Mouse (Mus musculus): Measurements from ENCODE around the gene Ptpre. TPM values are rescaled to one million over a fixed set of nuclear protein-coding genes. Genes with fewer than 3 reads are reported as not detected.

Gene Ptpre
- polyA plus RNA-seq, 1 experiment from 2014 or later = 6.3 TPM

DNA sequence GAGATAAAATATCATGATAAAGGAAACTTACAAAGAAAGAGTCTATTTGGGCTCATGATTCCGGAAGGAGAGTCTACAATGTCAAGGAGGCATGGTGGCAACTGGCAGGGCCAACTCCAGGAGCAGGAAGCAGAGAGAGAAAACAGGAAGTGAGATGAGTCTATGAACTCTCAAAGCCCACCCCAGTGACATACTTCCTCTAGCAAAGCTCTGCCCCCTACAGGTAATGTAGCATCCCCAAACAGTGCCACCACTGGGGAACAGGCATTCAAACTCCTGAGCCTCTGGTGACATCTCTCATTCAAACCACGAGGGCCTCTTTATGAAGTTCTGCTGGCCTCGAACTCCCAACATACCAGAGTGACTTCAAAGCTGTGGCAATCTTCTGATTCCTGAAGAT, 25.6 kb upstream of the Ptpre start:
- no peak overlapping the region for H3K9ac ChIP-seq
- ATAC-seq (ENCODE audit: insufficient number of reproducible peaks, low FRiP score, low TSS enrichment, low read depth) = no peak
- no peak overlapping the region for H3K27ac ChIP-seq (replicated peaks)
- H3K36me3 ChIP-seq = no peaks in the 10 kb centered on the region
- no peaks in the 10 kb centered on the region for H3K9me3 ChIP-seq (replicated peaks)
- no peak overlapping the region for H3K4me3 ChIP-seq (replicated peaks)
- H3K4me2 ChIP-seq (replicated peaks) = no peak overlapping the region
- no peaks in the 10 kb centered on the region for H3K27me3 ChIP-seq
- WGBS = 77% methylated on average over 3 of the region's 3 CpGs
- H3K4me1 ChIP-seq = no peaks in the 10 kb centered on the region

DNA sequence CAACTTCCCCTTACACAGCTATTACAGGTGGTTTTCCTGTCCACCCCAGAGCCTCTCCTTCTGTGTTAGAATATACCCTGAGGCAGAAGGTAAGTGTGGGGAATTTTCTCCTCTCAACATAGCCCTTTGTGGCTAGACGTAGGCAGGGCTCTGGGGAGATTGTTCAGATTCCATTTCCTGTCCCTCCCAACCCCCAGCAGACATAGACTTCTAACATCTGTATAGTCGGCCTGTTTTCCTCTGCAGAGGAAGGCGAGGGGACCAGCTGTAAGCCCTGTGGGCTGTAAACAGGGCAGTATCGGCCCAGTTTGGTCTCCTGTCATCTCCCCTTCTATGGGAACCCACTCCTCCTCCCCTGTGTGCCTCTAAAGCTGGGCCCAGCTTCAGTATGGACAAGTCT, 20.1 kb upstream of the Ptpre start:
- Histone ChIP-seq H3K9me3 (replicated peaks) (no peaks in the 10 kb centered on the region), H3K27me3 (no peaks in the 10 kb centered on the region), H3K9ac (no peak overlapping the region), H3K4me1 (no peaks in the 10 kb centered on the region), H3K27ac (replicated peaks) (no peak overlapping the region), H3K4me3 (replicated peaks) (no peak overlapping the region), H3K4me2 (replicated peaks) (no peak overlapping the region), H3K36me3 (no peaks in the 10 kb centered on the region)
- ATAC-seq (ENCODE audit: insufficient number of reproducible peaks, low FRiP score, low TSS enrichment, low read depth) = no peak
- 22% methylated on average over 4 of the region's 4 CpGs for WGBS

DNA sequence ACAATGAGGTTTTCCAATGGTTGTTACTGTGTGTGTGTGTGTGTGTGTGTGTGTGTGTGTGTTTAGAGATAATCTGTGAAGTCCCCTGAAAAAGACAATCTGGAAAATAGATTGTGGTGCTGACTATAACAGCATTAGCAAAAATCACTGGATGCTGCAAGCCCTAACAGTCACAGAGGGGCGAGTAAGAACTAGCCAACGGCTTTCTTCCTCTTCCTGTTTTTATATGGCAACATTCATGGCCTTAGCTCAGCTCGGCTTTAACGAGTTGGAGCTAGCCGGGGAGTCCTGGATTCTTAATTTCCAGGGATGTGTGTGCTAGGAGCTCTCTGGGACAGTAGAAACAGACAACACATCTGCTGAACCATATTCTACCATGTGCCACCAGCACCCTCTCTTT, 17.0 kb upstream of the Ptpre start:
- H3K4me3 ChIP-seq (replicated peaks) = no peak overlapping the region
- H3K27ac ChIP-seq (replicated peaks) = no peak overlapping the region
- no peaks in the 10 kb centered on the region for H3K36me3 ChIP-seq
- ATAC-seq (ENCODE audit: insufficient number of reproducible peaks, low FRiP score, low TSS enrichment, low read depth) = no peak
- H3K9me3 ChIP-seq (replicated peaks) = no peaks in the 10 kb centered on the region
- no peak overlapping the region for H3K4me2 ChIP-seq (replicated peaks)
- WGBS = 53% methylated on average over 5 of the region's 5 CpGs
- H3K4me1 ChIP-seq = no peaks in the 10 kb centered on the region
- no peaks in the 10 kb centered on the region for H3K27me3 ChIP-seq
- H3K9ac ChIP-seq = no peak overlapping the region

DNA sequence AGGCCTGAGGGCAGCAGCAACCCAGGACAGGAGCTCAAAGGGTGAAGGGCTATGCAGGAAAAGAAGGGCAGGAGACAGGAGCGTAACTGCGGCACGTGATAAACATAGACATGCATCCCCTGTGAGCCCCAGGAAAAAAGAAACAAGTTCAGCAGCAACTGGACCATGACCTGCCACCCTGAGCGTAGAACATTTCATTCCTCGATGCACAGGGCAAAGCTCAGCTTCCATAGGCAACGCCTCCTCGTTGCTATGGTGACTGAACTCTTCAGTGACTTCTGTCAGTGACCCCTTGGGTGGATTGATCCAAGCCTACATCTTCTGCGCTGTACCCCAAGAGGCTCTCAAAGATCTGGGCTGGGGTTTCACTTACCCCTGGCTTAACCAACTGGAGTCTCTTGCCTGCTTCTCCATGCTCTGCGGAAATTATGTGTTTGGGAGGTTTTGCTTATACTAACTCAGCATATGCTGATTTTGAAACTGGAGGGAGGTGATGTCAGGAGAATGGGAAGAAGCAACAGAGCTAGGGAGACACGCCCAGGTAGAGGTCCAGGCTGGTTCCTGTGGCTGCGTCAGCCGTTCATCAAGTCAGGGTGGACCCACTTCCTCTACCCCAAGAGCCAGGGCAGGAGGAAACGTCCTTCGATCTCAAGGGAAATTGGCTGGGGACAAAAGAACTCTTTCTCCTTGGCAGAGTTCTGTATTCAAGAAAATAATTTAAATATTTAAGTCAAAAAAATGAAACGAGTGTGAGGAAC, 15.3 kb upstream of the Ptpre start:
- no peak overlapping the region for H3K4me3 ChIP-seq (replicated peaks)
- no peak for ATAC-seq (ENCODE audit: insufficient number of reproducible peaks, low FRiP score, low TSS enrichment, low read depth)
- no peak overlapping the region for H3K4me2 ChIP-seq (replicated peaks)
- no peaks in the 10 kb centered on the region for H3K36me3 ChIP-seq
- H3K27me3 ChIP-seq = no peaks in the 10 kb centered on the region
- H3K9ac ChIP-seq = no peak overlapping the region
- H3K4me1 ChIP-seq = no peaks in the 10 kb centered on the region
- H3K27ac ChIP-seq (replicated peaks) = no peak overlapping the region
- WGBS = 68% methylated on average over 15 of the region's 15 CpGs
- no peaks in the 10 kb centered on the region for H3K9me3 ChIP-seq (replicated peaks)

DNA sequence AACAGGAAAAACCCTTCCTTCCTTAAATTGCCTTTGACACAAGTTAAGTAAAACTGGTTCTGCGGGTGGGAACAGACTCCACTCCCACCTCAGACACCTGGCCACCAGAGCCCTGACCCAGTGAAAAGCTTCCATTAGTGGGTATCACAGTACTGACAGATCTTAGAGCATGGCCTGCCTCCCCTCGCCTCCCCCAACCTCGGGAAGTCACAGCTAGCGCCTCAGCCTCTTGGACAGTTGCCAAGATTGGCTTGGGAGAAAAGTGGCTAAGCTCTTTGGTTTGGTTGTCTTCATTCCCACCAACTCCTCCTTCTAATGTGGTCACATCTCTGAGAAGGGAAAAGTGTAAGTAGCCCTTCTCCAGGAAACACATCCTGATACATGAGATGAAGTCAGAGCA, 13.3 kb upstream of the Ptpre start:
- Histone ChIP-seq H3K27me3 (no peaks in the 10 kb centered on the region), H3K9ac (no peak overlapping the region), H3K4me2 (replicated peaks) (no peak overlapping the region), H3K4me1 (no peaks in the 10 kb centered on the region), H3K27ac (replicated peaks) (no peak overlapping the region), H3K4me3 (replicated peaks) (no peak overlapping the region), H3K36me3 (no peaks in the 10 kb centered on the region), H3K9me3 (replicated peaks) (no peaks in the 10 kb centered on the region)
- 33% methylated on average over 4 of the region's 4 CpGs for WGBS
- no peak for ATAC-seq (ENCODE audit: insufficient number of reproducible peaks, low FRiP score, low TSS enrichment, low read depth)

DNA sequence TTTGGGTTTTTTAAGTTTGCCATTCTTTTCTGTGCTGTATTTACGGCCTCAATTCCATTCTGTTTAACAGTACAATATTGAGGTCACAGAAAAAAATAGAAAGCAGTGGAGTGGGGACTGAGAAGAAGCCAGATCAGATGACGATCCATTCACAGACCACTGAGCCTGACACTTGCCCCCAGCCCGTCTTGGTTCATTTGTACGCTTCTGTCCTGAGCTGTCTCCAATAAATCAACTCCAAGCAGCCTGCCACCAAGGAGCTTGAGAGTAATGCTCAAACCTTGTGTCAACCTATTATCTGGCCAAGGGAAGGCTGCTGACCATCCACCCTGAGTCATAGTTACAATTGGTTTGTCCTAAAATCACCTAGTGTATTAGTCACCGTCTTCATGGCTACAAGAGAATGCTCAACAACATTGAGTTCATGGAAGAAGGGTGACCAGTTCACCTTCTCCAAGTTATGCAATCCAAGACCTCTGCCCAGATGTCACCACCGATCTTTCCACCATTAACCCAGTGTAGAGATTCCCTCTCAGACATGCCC, 12.8 kb upstream of the Ptpre start:
- Histone ChIP-seq H3K9me3 (replicated peaks) (no peaks in the 10 kb centered on the region), H3K9ac (no peak overlapping the region), H3K36me3 (no peaks in the 10 kb centered on the region), H3K4me2 (replicated peaks) (no peak overlapping the region), H3K27ac (replicated peaks) (no peak overlapping the region), H3K27me3 (no peaks in the 10 kb centered on the region), H3K4me1 (no peaks in the 10 kb centered on the region), H3K4me3 (replicated peaks) (no peak overlapping the region)
- ATAC-seq (ENCODE audit: insufficient number of reproducible peaks, low FRiP score, low TSS enrichment, low read depth) = no peak
- 82% methylated on average over 6 of the region's 6 CpGs for WGBS

DNA sequence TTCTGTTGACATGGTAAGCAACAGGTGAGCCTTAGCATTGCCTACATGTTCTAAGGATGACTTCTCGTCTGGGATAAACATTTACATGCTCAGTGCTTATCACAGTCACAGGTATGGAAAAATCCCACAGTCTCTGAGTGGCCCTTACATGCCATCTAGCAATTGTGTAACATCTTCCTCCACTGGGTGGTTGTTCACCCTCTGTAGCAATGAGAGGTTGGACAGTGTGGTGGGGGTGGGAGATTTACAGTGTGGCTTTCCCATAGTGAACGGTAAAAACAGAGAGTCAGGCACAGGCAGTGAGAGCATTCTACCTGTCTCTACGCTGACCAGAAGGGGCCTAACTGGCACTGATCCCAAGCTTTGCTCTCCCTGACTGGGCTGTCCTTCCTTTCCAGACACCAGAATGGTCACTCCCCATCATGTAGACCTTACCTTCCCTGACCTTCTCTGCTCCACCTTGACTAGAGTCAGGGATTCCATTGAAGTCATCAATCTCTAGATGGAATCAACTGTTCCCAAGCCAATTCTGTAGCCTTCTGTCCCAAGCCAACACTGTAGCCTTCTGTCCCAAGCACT, 10.6 kb upstream of the Ptpre start:
- Histone ChIP-seq H3K36me3 (no peaks in the 10 kb centered on the region), H3K9ac (no peak overlapping the region), H3K4me3 (replicated peaks) (no peak overlapping the region), H3K27ac (replicated peaks) (no peak overlapping the region), H3K9me3 (replicated peaks) (no peaks in the 10 kb centered on the region), H3K27me3 (no peaks in the 10 kb centered on the region), H3K4me2 (replicated peaks) (no peak overlapping the region), H3K4me1 (no peaks in the 10 kb centered on the region)
- no peak for ATAC-seq (ENCODE audit: insufficient number of reproducible peaks, low FRiP score, low TSS enrichment, low read depth)
- 85% methylated on average over 3 of the region's 3 CpGs for WGBS

DNA sequence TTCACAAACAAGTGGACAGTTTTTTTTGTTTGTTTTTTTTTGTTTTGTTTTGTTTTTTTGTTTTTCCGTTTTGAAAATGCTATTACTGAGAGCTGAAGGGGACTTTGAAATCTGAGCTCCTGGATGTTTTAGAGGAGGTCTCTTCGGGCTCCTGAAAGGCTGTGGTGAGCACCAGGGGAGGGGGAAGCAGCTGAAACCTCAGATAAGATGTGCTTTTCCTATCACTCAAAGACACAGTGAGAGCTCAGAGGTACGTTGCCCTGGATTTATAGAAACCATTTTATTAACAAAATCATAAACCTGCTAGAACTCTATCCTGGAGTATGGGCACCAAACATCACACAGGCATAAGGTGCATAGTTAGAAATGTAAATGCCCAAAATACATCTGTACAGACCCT, 10.1 kb upstream of the Ptpre start:
- Histone ChIP-seq H3K36me3 (no peaks in the 10 kb centered on the region), H3K4me2 (replicated peaks) (no peak overlapping the region), H3K27me3 (no peaks in the 10 kb centered on the region), H3K4me1 (no peaks in the 10 kb centered on the region), H3K27ac (replicated peaks) (no peak overlapping the region), H3K9me3 (replicated peaks) (no peaks in the 10 kb centered on the region), H3K4me3 (replicated peaks) (no peak overlapping the region), H3K9ac (no peak overlapping the region)
- no peak for ATAC-seq (ENCODE audit: insufficient number of reproducible peaks, low FRiP score, low TSS enrichment, low read depth)
- 50% methylated on average over 3 of the region's 3 CpGs for WGBS

DNA sequence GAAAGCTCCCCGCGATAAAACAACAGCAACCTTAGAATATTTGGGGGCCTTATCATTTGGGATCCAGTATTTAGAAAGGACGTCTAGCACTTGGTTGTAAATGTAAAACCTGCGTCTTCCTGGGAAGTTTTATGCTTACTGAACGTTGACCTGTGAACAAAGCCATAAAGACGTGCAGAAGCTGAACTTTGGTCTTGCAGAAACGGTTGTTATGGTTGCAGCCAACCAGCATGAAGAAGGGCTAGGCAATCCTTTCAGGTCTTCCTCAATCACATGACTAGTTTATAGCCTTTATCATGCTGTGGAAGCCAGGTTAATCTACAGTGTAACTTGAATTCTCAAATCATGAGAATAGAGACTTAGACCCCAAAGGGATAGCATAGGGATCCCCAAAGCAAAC, 8.8 kb upstream of the Ptpre start, which contains the start of gene Clrn3:
Gene Clrn3 (minus strand): TSS at position 140 of the 400 bp plus-strand sequence.
- no peak within 1 kb of the TSS for H3K27ac ChIP-seq (replicated peaks)
- WGBS = 90% methylated on average over 7 of the region's 7 CpGs
- no peaks in the 10 kb centered on the region for H3K9me3 ChIP-seq (replicated peaks)
- no peak within 1 kb of the TSS for H3K4me2 ChIP-seq (replicated peaks)
- no peak within 1 kb of the TSS for H3K9ac ChIP-seq
- no peaks in the 10 kb centered on the region for H3K36me3 ChIP-seq
- H3K4me1 ChIP-seq = no peaks in the 10 kb centered on the region
- H3K27me3 ChIP-seq = no peaks in the 10 kb centered on the region
- no peak for ATAC-seq (ENCODE audit: insufficient number of reproducible peaks, low FRiP score, low TSS enrichment, low read depth)
- no peak within 1 kb of the TSS for H3K4me3 ChIP-seq (replicated peaks)

DNA sequence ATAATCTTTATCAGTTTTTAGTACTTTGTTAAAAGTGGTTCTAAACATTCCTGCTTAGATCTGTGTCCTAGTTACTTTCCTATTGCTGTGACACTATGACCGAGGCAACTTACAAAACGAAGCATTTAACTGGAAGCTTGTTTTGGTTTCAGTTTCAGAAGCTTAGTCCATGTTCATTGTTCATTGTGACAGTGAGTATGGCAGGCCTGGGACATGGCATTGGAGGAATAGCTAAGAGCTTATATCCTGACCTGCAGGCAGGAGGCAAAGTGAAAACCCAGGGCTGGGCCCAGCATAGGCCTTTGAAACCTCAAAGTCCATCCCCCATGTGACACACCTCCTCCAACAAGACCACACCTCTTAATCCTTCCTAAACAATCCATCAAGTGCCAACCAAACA, 8.2 kb upstream of the Ptpre start:
- no peak overlapping the region for H3K9ac ChIP-seq
- WGBS = 94% methylated on average over 2 of the region's 2 CpGs
- no peak for ATAC-seq (ENCODE audit: insufficient number of reproducible peaks, low FRiP score, low TSS enrichment, low read depth)
- H3K36me3 ChIP-seq = no peaks in the 10 kb centered on the region
- no peaks in the 10 kb centered on the region for H3K4me1 ChIP-seq
- no peak overlapping the region for H3K4me2 ChIP-seq (replicated peaks)
- no peaks in the 10 kb centered on the region for H3K9me3 ChIP-seq (replicated peaks)
- H3K27ac ChIP-seq (replicated peaks) = no peak overlapping the region
- no peaks in the 10 kb centered on the region for H3K27me3 ChIP-seq
- no peak overlapping the region for H3K4me3 ChIP-seq (replicated peaks)

DNA sequence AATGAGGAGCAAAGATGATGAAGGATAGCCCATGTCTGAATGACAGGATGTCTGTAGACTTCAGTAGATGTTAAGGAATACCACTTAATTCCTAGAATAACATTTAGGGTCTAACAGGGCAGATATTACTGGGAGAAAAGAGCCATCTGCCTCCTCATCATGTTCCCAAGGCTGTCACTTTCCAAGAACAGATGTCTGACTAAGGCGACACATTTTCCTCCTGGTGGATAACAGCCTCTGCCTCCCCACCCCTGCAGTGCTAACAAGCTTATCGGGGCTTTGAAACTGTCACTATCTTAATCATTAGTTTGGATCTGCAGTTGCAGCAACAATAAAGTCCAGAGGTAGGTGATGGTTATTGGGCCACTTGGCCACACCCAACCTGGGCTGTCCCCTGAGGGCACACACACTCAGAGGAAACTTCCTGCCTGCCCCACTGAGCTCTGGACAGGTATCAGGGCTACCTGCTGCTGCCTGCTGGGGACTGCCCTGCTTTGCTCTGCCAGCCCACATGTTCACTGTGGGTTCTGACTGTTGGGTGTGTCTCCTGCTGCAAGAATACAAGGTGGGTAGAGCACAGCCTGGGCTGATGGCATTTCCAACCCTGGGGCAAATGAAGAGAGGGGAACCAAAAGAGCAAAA, 2.6 kb upstream of the Ptpre start:
- Histone ChIP-seq H3K36me3 (no peaks in the 10 kb centered on the region), H3K9me3 (replicated peaks) (no peaks in the 10 kb centered on the region), H3K27ac (replicated peaks) (no peak overlapping the region), H3K27me3 (peaks cover 11% of the 10 kb centered on the region), H3K4me1 (peaks cover 6% of the 10 kb centered on the region; the same call in 1 of the 2 replicates), H3K4me2 (replicated peaks) (no peak overlapping the region), H3K9ac (no peak overlapping the region), H3K4me3 (replicated peaks) (no peak overlapping the region)
- 67% methylated on average over 2 of the region's 2 CpGs for WGBS
- no peak for ATAC-seq (ENCODE audit: insufficient number of reproducible peaks, low FRiP score, low TSS enrichment, low read depth)

All from embryonic facial prominence, embryonic 15.5 days (tissue).